Comparison of ENCODE assay signal across 30 mouse cellular contexts in the genomic region with DNA sequence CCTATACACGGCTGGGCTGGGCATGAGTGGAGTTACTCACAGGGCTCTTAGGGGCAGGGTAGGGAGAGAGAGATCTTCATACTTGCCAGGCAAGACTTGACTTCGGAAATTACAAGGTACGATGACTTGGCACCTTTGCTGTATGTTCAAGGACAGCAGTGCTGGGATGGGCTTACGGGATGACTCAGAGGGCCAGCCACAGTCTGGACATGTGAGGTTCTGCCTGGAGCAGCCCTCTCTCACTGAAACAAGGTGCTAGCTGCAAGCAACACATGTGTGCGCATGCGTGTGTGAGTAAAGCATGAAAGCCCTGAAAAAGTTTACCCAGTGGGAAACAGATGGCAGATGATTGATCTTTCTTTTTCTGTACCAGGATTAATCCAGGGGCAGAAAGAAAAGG. TPM values are rescaled to one million over a fixed set of nuclear protein-coding genes. Genes with fewer than 3 reads are reported as not detected.
DNase-seq lines count a peak whose midpoint lies in the region; ATAC-seq lines count a peak whose summit lies in the region.
"Had no signal": no experiment of that assay in that cellular context is flagged by ENCODE, and none has a peak within 500 bp of the region (broad histone marks: within the 10 kb centered on the region; RNA-seq: fewer than 3 reads in every experiment).

No protein-coding gene starts in this region.

- peaks cover 15% of the 10 kb centered on the region for H3K36me3 ChIP-seq in forebrain, embryonic 13.5 days (ENCODE audit: poor library complexity, severe bottlenecking)
- no peaks in the 10 kb centered on the region for H3K36me3 ChIP-seq in forebrain, embryonic 16.5 days (ENCODE audit: control insufficient read depth, insufficient read depth)
- H3K36me3 ChIP-seq in midbrain, embryonic 11.5 days (ENCODE audit: control insufficient read depth, insufficient read depth, low read length) = 0 out of 2 replicates have a peak, but pooled peaks cover 6% of the 10 kb centered on the region
- H3K36me3 ChIP-seq in midbrain, embryonic 10.5 days = peaks cover 23% of the 10 kb centered on the region
- H3K36me3 ChIP-seq in stomach, embryonic 16.5 days (ENCODE audit: control insufficient read depth, insufficient read depth, low read length) = peaks cover 5% of the 10 kb centered on the region; the same call in 1 of the 2 replicates
- H3K36me3 ChIP-seq in hindbrain, embryonic 16.5 days (ENCODE audit: control insufficient read depth, insufficient read depth, low read length) = peaks cover 7% of the 10 kb centered on the region
- H3K36me3 ChIP-seq: stomach, embryonic 15.5 days had no signal

- no peak overlapping the region for H3K4me3 ChIP-seq in forebrain, embryonic 13.5 days
- no peak overlapping the region for H3K4me3 ChIP-seq in forebrain, embryonic 16.5 days (replicated peaks; ENCODE audit: low read length)
- H3K4me3 ChIP-seq in midbrain, embryonic 11.5 days (ENCODE audit: low read depth, low read length) = no peak overlapping the region
- H3K4me3 ChIP-seq in midbrain, embryonic 10.5 days = no peak overlapping the region
- no peak overlapping the region for H3K4me3 ChIP-seq in stomach, embryonic 16.5 days (replicated peaks; ENCODE audit: low read length)
- no peak overlapping the region for H3K4me3 ChIP-seq in hindbrain, embryonic 16.5 days (ENCODE audit: low read length)
- H3K4me3 ChIP-seq: heart, adult 2 months; hindbrain, embryonic 13.5 days; limb, embryonic 15.5 days; myocyte; neural tube, embryonic 13.5 days; stomach, embryonic 15.5 days had no signal

- DNase-seq in midbrain, embryonic 11.5 days (ENCODE audit: low spot score, missing footprints) = peak; percentile 79
- no peak for DNase-seq in midbrain, embryonic 10.5 days (ENCODE audit: low spot score)
- DNase-seq in adrenal gland, postnatal 14 days = peak; percentile 64
- DNase-seq in layer of hippocampus, postnatal 36 days = no peak
- DNase-seq: B cell, adult 2 months; cerebellum, adult 11 months; cerebellum, postnatal 10 days; forebrain, postnatal 0 days; gastrocnemius, postnatal 36 days; heart, adult 2 months; heart, postnatal 36 days; kidney, adult 9 months; kidney, postnatal 36 days; left cerebral cortex, postnatal 4 days; lung, embryonic 14.5 days; right cerebral cortex, postnatal 4 days; thymus, adult 2 months; thymus, postnatal 4 days had no signal

- 91% methylated on average over 6 of the region's 6 CpGs for WGBS in forebrain, embryonic 13.5 days
- whole genome bisulfite sequencing in forebrain, embryonic 16.5 days = 90% methylated on average over 6 of the region's 6 CpGs
- WGBS in midbrain, embryonic 11.5 days = 98% methylated on average over 6 of the region's 6 CpGs
- WGBS in midbrain, embryonic 10.5 days = 91% methylated on average over 6 of the region's 6 CpGs
- WGBS in stomach, embryonic 16.5 days = 82% methylated on average over 6 of the region's 6 CpGs
- 95% methylated on average over 6 of the region's 6 CpGs for WGBS in hindbrain, embryonic 16.5 days

- peaks cover 21% of the 10 kb centered on the region for H3K4me1 ChIP-seq in forebrain, embryonic 13.5 days
- H3K4me1 ChIP-seq in forebrain, embryonic 16.5 days (replicated peaks; ENCODE audit: control insufficient read depth, insufficient read depth, low read length) = peaks cover 7% of the 10 kb centered on the region; the same call in 1 of the 2 replicates
- no peaks in the 10 kb centered on the region for H3K4me1 ChIP-seq in midbrain, embryonic 11.5 days (ENCODE audit: control insufficient read depth, insufficient read depth, low read length)
- no peaks in the 10 kb centered on the region for H3K4me1 ChIP-seq in midbrain, embryonic 10.5 days
- peaks cover 12% of the 10 kb centered on the region; the same call in 1 of the 2 replicates for H3K4me1 ChIP-seq in stomach, embryonic 16.5 days (ENCODE audit: control insufficient read depth, insufficient read depth, low read length)
- no peaks in the 10 kb centered on the region for H3K4me1 ChIP-seq in hindbrain, embryonic 16.5 days (ENCODE audit: control insufficient read depth, insufficient read depth, low read depth, low read length)
- H3K4me1 ChIP-seq: neural tube, embryonic 13.5 days; stomach, embryonic 15.5 days had no signal

- H3K27ac ChIP-seq in forebrain, embryonic 13.5 days = peak overlapping the region; percentile 52
- H3K27ac ChIP-seq in forebrain, embryonic 16.5 days (ENCODE audit: low read length) = no peak overlapping the region
- H3K27ac ChIP-seq in midbrain, embryonic 11.5 days (ENCODE audit: low read depth, low read length) = no peak overlapping the region
- H3K27ac ChIP-seq in midbrain, embryonic 10.5 days (replicated peaks) = no peak overlapping the region
- peak overlapping the region; percentile 56 for H3K27ac ChIP-seq in stomach, embryonic 16.5 days (ENCODE audit: low read length)
- no peak overlapping the region for H3K27ac ChIP-seq in hindbrain, embryonic 16.5 days (ENCODE audit: low read depth, low read length)
- H3K27ac ChIP-seq: heart, adult 2 months; hindbrain, embryonic 13.5 days; limb, embryonic 15.5 days; liver, embryonic 14.5 days; neural tube, embryonic 13.5 days; stomach, embryonic 15.5 days had no signal

- H3K9ac ChIP-seq in forebrain, embryonic 13.5 days = no peak overlapping the region
- H3K9ac ChIP-seq in forebrain, embryonic 16.5 days (replicated peaks; ENCODE audit: low read depth, low read length) = no peak overlapping the region
- H3K9ac ChIP-seq in midbrain, embryonic 11.5 days (ENCODE audit: low read length) = no peak overlapping the region
- H3K9ac ChIP-seq in stomach, embryonic 16.5 days (ENCODE audit: low read length) = no peak overlapping the region
- H3K9ac ChIP-seq in hindbrain, embryonic 16.5 days (ENCODE audit: low read depth, low read length) = no peak overlapping the region
- H3K9ac ChIP-seq: forebrain, postnatal 0 days; hindbrain, embryonic 13.5 days; limb, embryonic 15.5 days; liver, embryonic 14.5 days; lung, embryonic 14.5 days; neural tube, embryonic 13.5 days; stomach, embryonic 15.5 days had no signal

- H3K4me2 ChIP-seq in forebrain, embryonic 13.5 days = no peak overlapping the region
- H3K4me2 ChIP-seq in forebrain, embryonic 16.5 days (ENCODE audit: low read length) = no peak overlapping the region
- no peak overlapping the region for H3K4me2 ChIP-seq in midbrain, embryonic 11.5 days
- no peak overlapping the region for H3K4me2 ChIP-seq in stomach, embryonic 16.5 days (ENCODE audit: low read depth, low read length)
- H3K4me2 ChIP-seq in hindbrain, embryonic 16.5 days (ENCODE audit: low read length) = no peak overlapping the region
- H3K4me2 ChIP-seq: hindbrain, embryonic 13.5 days; limb, embryonic 15.5 days; lung, embryonic 14.5 days; neural tube, embryonic 13.5 days; stomach, embryonic 15.5 days had no signal

- no peaks in the 10 kb centered on the region for H3K27me3 ChIP-seq in forebrain, embryonic 13.5 days
- no peaks in the 10 kb centered on the region for H3K27me3 ChIP-seq in forebrain, embryonic 16.5 days (replicated peaks; ENCODE audit: control insufficient read depth, insufficient read depth, low read length)
- no peaks in the 10 kb centered on the region for H3K27me3 ChIP-seq in midbrain, embryonic 11.5 days (ENCODE audit: control insufficient read depth, insufficient read depth, low read length)
- H3K27me3 ChIP-seq in midbrain, embryonic 10.5 days (ENCODE audit: low read depth, poor library complexity, severe bottlenecking) = no peaks in the 10 kb centered on the region
- H3K27me3 ChIP-seq in stomach, embryonic 16.5 days (ENCODE audit: control insufficient read depth, insufficient read depth, low read length) = no peaks in the 10 kb centered on the region
- H3K27me3 ChIP-seq in hindbrain, embryonic 16.5 days (replicated peaks; ENCODE audit: control insufficient read depth, insufficient read depth, low read length) = no peaks in the 10 kb centered on the region
- H3K27me3 ChIP-seq: CH12.LX; hindbrain, embryonic 13.5 days; limb, embryonic 15.5 days; neural tube, embryonic 13.5 days; stomach, embryonic 15.5 days had no signal

- no peak for ATAC-seq in forebrain, embryonic 13.5 days
- no peak for ATAC-seq in forebrain, embryonic 16.5 days
- no peak for ATAC-seq in midbrain, embryonic 11.5 days (ENCODE audit: low FRiP score)
- peak; percentile 23 for ATAC-seq in stomach, embryonic 16.5 days (ENCODE audit: insufficient read depth, low FRiP score)
- ATAC-seq in hindbrain, embryonic 16.5 days = no peak
- ATAC-seq: forebrain, postnatal 0 days; midbrain, embryonic 16.5 days had no signal

- no peaks in the 10 kb centered on the region for H3K9me3 ChIP-seq in forebrain, embryonic 13.5 days (replicated peaks)
- H3K9me3 ChIP-seq in forebrain, embryonic 16.5 days (ENCODE audit: control insufficient read depth, low read length) = no peaks in the 10 kb centered on the region
- no peaks in the 10 kb centered on the region for H3K9me3 ChIP-seq in midbrain, embryonic 11.5 days (ENCODE audit: control insufficient read depth, low read length)
- H3K9me3 ChIP-seq in midbrain, embryonic 10.5 days (replicated peaks) = no peaks in the 10 kb centered on the region
- H3K9me3 ChIP-seq in stomach, embryonic 16.5 days (replicated peaks; ENCODE audit: control insufficient read depth, low read length) = no peaks in the 10 kb centered on the region
- H3K9me3 ChIP-seq in hindbrain, embryonic 16.5 days (ENCODE audit: control insufficient read depth, low read length) = no peaks in the 10 kb centered on the region
- H3K9me3 ChIP-seq: hindbrain, embryonic 13.5 days; limb, embryonic 15.5 days; neural tube, embryonic 13.5 days; stomach, embryonic 15.5 days had no signal

RNA-seq across cellular contexts. Expression of a gene that starts 16.3 kb away (rescaled TPM):
- polyA plus RNA-seq in forebrain, embryonic 13.5 days (2015; fragmentation: Nextera tagmentation; extraction: Ambion mirVana) = 274 and 296 TPM in 2 replicates
- polyA plus RNA-seq in forebrain, embryonic 16.5 days (2015; fragmentation: Nextera tagmentation; extraction: Ambion mirVana) = 334 and 346 TPM in 2 replicates
- polyA plus RNA-seq in midbrain, embryonic 11.5 days (2014; fragmentation: Nextera tagmentation; extraction: Ambion mirVana) = 135 and 154 TPM in 2 replicates
- polyA plus RNA-seq in midbrain, embryonic 10.5 days (2016; fragmentation: Nextera tagmentation; extraction: Ambion mirVana) = 312 and 334 TPM in 2 replicates
- 829 and 921 TPM in 2 replicates for total RNA-seq in adrenal gland, postnatal 14 days (2021)
- 292 and 307 TPM in 2 replicates for polyA plus RNA-seq in stomach, embryonic 16.5 days (2015; fragmentation: Nextera tagmentation; extraction: Ambion mirVana)
- total RNA-seq in layer of hippocampus, postnatal 36 days (2021) = 100 to 1,000 TPM; 147 to 168 TPM
- 301 and 314 TPM in 2 replicates for polyA plus RNA-seq in hindbrain, embryonic 16.5 days (2015; fragmentation: Nextera tagmentation; extraction: Ambion mirVana)

RNA-seq across cellular contexts. Expression of a gene that starts 40.6 kb away (rescaled TPM):
- polyA plus RNA-seq in forebrain, embryonic 13.5 days (2015; fragmentation: Nextera tagmentation; extraction: Ambion mirVana) = 4.4 and 4.5 TPM in 2 replicates
- polyA plus RNA-seq in forebrain, embryonic 16.5 days (2015; fragmentation: Nextera tagmentation; extraction: Ambion mirVana) = 6.2 and 9.5 TPM in 2 replicates
- 0.89 and 1.0 TPM in 2 replicates for polyA plus RNA-seq in midbrain, embryonic 11.5 days (2014; fragmentation: Nextera tagmentation; extraction: Ambion mirVana)
- 0.90 and 1.3 TPM in 2 replicates for polyA plus RNA-seq in midbrain, embryonic 10.5 days (2016; fragmentation: Nextera tagmentation; extraction: Ambion mirVana)
- 15.4 and 18.6 TPM in 2 replicates for total RNA-seq in adrenal gland, postnatal 14 days (2021)
- 4.2 and 4.9 TPM in 2 replicates for polyA plus RNA-seq in stomach, embryonic 16.5 days (2015; fragmentation: Nextera tagmentation; extraction: Ambion mirVana)
- total RNA-seq in layer of hippocampus, postnatal 36 days (2021) = 10 to 100 TPM; 41.8 to 60.0 TPM
- 9.5 TPM in 2 replicates for polyA plus RNA-seq in hindbrain, embryonic 16.5 days (2015; fragmentation: Nextera tagmentation; extraction: Ambion mirVana)
- polyA plus RNA-seq: myocyte had no signal

RNA-seq across cellular contexts. Expression of a gene that starts 52.6 kb away (rescaled TPM):
- polyA plus RNA-seq in forebrain, embryonic 13.5 days (2015; fragmentation: Nextera tagmentation; extraction: Ambion mirVana) = 21.6 and 22.5 TPM in 2 replicates
- 18.8 and 23.1 TPM in 2 replicates for polyA plus RNA-seq in forebrain, embryonic 16.5 days (2015; fragmentation: Nextera tagmentation; extraction: Ambion mirVana)
- polyA plus RNA-seq in midbrain, embryonic 11.5 days (2014; fragmentation: Nextera tagmentation; extraction: Ambion mirVana) = 25.2 and 25.3 TPM in 2 replicates
- 31.8 and 35.1 TPM in 2 replicates for polyA plus RNA-seq in midbrain, embryonic 10.5 days (2016; fragmentation: Nextera tagmentation; extraction: Ambion mirVana)
- 22.6 and 30.2 TPM in 2 replicates for total RNA-seq in adrenal gland, postnatal 14 days (2021)
- 24.2 and 24.5 TPM in 2 replicates for polyA plus RNA-seq in stomach, embryonic 16.5 days (2015; fragmentation: Nextera tagmentation; extraction: Ambion mirVana)
- 10 to 100 TPM; 20.0 to 24.8 TPM for total RNA-seq in layer of hippocampus, postnatal 36 days (2021)
- polyA plus RNA-seq in hindbrain, embryonic 16.5 days (2015; fragmentation: Nextera tagmentation; extraction: Ambion mirVana) = 14.2 and 16.8 TPM in 2 replicates

Comparison
In these comparisons a context has a peak if more than half of its experiments do, and no peak if none do; other contexts are left out.
1. H3K27ac ChIP-seq: peak in forebrain, embryonic 13.5 days (single experiment) and stomach, embryonic 16.5 days (single experiment); none in forebrain, embryonic 16.5 days (single experiment), midbrain, embryonic 11.5 days (single experiment), midbrain, embryonic 10.5 days (single experiment) and hindbrain, embryonic 16.5 days (single experiment).
2. DNase-seq: peak in midbrain, embryonic 11.5 days (single experiment) and adrenal gland, postnatal 14 days (single experiment); none in midbrain, embryonic 10.5 days (single experiment) and layer of hippocampus, postnatal 36 days (0 of 2).